Mouse (Mus musculus) colon, adult 2 months (tissue): ENCODE results near the gene 2310022B05Rik. TPM values are rescaled to one million over a fixed set of nuclear protein-coding genes. Genes with fewer than 3 reads are reported as not detected.

Experiments
- polyA plus RNA-seq: library from polyadenylated mRNA; depleted of rRNA; stranded (reverse); fragments of >200 nt; gene quantifications from 2 replicates; pipeline ENCODE4 v1.2.3, GENCODE M21; 2012; rRNA removed

2310022B05Rik gene
- 45.9 and 51.5 TPM in 2 replicates for polyA plus RNA-seq

GRCm38 (mm10) chr8:124663112-124663873 is at the start of gene 2310022B05Rik:
2310022B05Rik (minus strand) TSS chr8:124663369.

Other genes with a start within 250 kb of the 2310022B05Rik start
- gene Pgbd5, start 223.7 kb downstream of the 2310022B05Rik start, polyA plus RNA-seq = 3.0 and 6.1 TPM in 2 replicates
- 29.7 and 32.2 TPM in 2 replicates for gene Cog2, start 142.6 kb downstream of the 2310022B05Rik start, polyA plus RNA-seq
- 54.4 and 75.4 TPM in 2 replicates for gene Agt, start 93.7 kb downstream of the 2310022B05Rik start, polyA plus RNA-seq
- gene Capn9, start 87.3 kb downstream of the 2310022B05Rik start, polyA plus RNA-seq = 37.5 and 45.4 TPM in 2 replicates
- 15.4 and 15.5 TPM in 2 replicates for gene Ttc13, start 58.6 kb upstream of the 2310022B05Rik start, polyA plus RNA-seq
- 11.9 and 13.1 TPM in 2 replicates for gene Arv1, start 58.8 kb upstream of the 2310022B05Rik start, polyA plus RNA-seq
- 1.3 and 2.1 TPM in 2 replicates for gene Fam89a, start 88.5 kb upstream of the 2310022B05Rik start, polyA plus RNA-seq
- 0.10 and 0.12 TPM in 2 replicates for gene Trim67, start 129.7 kb upstream of the 2310022B05Rik start, polyA plus RNA-seq
- gene Gnpat, start 199.7 kb upstream of the 2310022B05Rik start, polyA plus RNA-seq = 28.0 and 28.5 TPM in 2 replicates
- gene 2810004N23Rik, start 199.8 kb upstream of the 2310022B05Rik start, polyA plus RNA-seq = 7.7 and 8.9 TPM in 2 replicates
- gene Exoc8, start 234.3 kb upstream of the 2310022B05Rik start, polyA plus RNA-seq = 12.6 and 13.5 TPM in 2 replicates
- gene Sprtn, start 234.5 kb upstream of the 2310022B05Rik start, polyA plus RNA-seq = 10.7 and 11.7 TPM in 2 replicates